Mouse (Mus musculus) cerebellum, adult 2 months (tissue): Measurements from ENCODE around the gene Galnt2.

ENCODE experiments used
- CTCF ChIP-seq: fragments of 200-500 bp; IDR thresholded peaks from 2 replicates; pipeline ENCODE4 v1.5.1; 2011; ENCODE audit warnings: low read depth, mild to moderate bottlenecking, control low read depth, low read length, moderate library complexity, borderline replicate concordance; ENCODE audit not compliant: insufficient read depth
- POLR2A ChIP-seq: fragments of 200-500 bp; IDR thresholded peaks from 2 replicates; pipeline ENCODE4 v1.6.1; 2011; ENCODE audit warnings: low read length, control low read depth, borderline replicate concordance; ENCODE audit not compliant: insufficient read depth

GRCm38 (mm10) chr8:124289481-124290050 is 58.4 kb downstream of the Galnt2 start:
- TF ChIP-seq POLR2A (no peak), CTCF (no peak)
